Mouse (Mus musculus) liver, postnatal 0 days (tissue): ENCODE results near the gene Ell3. TPM values are rescaled to one million over a fixed set of nuclear protein-coding genes. Genes with fewer than 3 reads are reported as not detected.

ENCODE experiments used
- ATAC-seq: fragments of 200-750 bp; cut with Nextera tagmentation; 2 replicates; pipeline ENCODE4 v1.8.0; 2017; ENCODE audit warnings: mild to moderate bottlenecking, moderate library complexity
- DNase-seq: peaks from one replicate; pipeline ENCODE4 v3.0.0-alpha.2; 2016
- H3K27ac ChIP-seq: fragments of 300-500 bp; sonication (generic); 2 replicates; pipeline ENCODE4 v1.5.1; 2014; ENCODE audit warnings: antibody characterized with exemption, moderate library complexity, mild to moderate bottlenecking, low read depth
- H3K27me3 ChIP-seq: fragments of 300-500 bp; sonication (generic); 2 replicates; pipeline ENCODE4 v1.6.1; 2014; ENCODE audit warnings: low read length, control low read depth, mixed read lengths; ENCODE audit not compliant: insufficient read depth
- H3K36me3 ChIP-seq: fragments of 300-500 bp; sonication (generic); replicated peaks from 2 replicates; pipeline ENCODE4 v1.6.1; 2014; ENCODE audit warnings: mild to moderate bottlenecking, control low read depth, low read length, moderate library complexity, mixed read lengths; ENCODE audit not compliant: insufficient read depth
- H3K4me1 ChIP-seq: fragments of 300-500 bp; sonication (generic); 2 replicates; pipeline ENCODE4 v1.6.1; 2014; ENCODE audit warnings: antibody characterized with exemption, mild to moderate bottlenecking, control low read depth; ENCODE audit not compliant: insufficient read depth
- H3K4me2 ChIP-seq: fragments of 300-500 bp; sonication (generic); 2 replicates; pipeline ENCODE4 v1.6.1; 2014; ENCODE audit warnings: low read depth, mild to moderate bottlenecking, low read length, moderate library complexity, mixed read lengths
- H3K4me3 ChIP-seq: fragments of 300-500 bp; sonication (generic); 2 replicates; pipeline ENCODE4 v1.5.1; 2014; ENCODE audit warnings: low read depth, low read length
- H3K9ac ChIP-seq: fragments of 300-500 bp; sonication (generic); replicated peaks from 2 replicates; pipeline ENCODE4 v1.6.1; 2014; ENCODE audit warnings: mild to moderate bottlenecking, moderate library complexity
- H3K9me3 ChIP-seq: fragments of 300-500 bp; sonication (generic); 2 replicates; pipeline ENCODE4 v1.6.1; 2016; ENCODE audit warnings: mild to moderate bottlenecking, control low read depth, low read length, mixed read lengths
- CTCF ChIP-seq: sonication (generic); IDR thresholded peaks from 2 replicates; pipeline ENCODE4 v1.5.1; 2016; ENCODE audit warnings: antibody characterized with exemption, low read depth
- EP300 ChIP-seq: IDR thresholded peaks from 2 replicates; pipeline ENCODE4 v1.6.1; 2016; ENCODE audit warnings: antibody characterized with exemption, low read depth, mild to moderate bottlenecking
- WGBS: fragments of 180-500 bp; shearing (Covaris S2); extraction: QIAGEN DNeasy Blood & Tissue Kit; methylation state at CpG from one replicate; pipeline ENCODE4 v1.1.7; 2014; ENCODE audit not compliant: insufficient replicate concordance; 5-methylcytosine and 5-hydroxymethylcytosine counted together
- polyA plus RNA-seq: library from polyadenylated mRNA; unstranded; fragments of >200 nt; fragmentation: Nextera tagmentation; extraction: Ambion mirVana; gene quantifications from 2 replicates; pipeline ENCODE4 v1.2.1, GENCODE M21; 2015

Ell3 gene
- polyA plus RNA-seq, 1 experiment from 2014 or later: 1.9 TPM

DNA sequence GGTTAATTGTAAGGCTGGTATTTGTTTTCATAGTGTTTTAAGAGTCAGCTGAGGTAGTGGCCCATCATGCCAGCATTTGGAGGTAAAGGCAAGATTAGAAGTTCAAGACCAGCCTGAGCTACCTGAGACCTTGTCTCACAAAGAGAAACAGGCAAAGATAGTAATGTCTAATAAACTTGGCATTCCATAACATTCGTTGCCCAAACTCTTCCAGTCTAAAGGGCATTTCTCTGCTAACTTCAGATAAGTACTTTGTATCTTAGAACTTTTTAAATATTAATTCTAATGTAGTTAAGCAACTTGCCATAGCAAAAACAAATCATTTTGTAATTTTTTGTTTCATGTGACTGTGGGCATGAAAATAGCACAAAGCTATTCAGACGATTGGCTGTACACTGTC is 20.9 kb downstream of the Ell3 start:
- Histone ChIP-seq H3K4me2 (no peak overlapping the region), H3K36me3 (peaks cover 38% of the 10 kb centered on the region), H3K27ac (no peak overlapping the region), H3K9me3 (no peaks in the 10 kb centered on the region), H3K27me3 (no peaks in the 10 kb centered on the region), H3K4me1 (no peaks in the 10 kb centered on the region), H3K4me3 (no peak overlapping the region), H3K9ac (no peak overlapping the region)
- no peak for DNase-seq
- TF ChIP-seq CTCF (no peak), EP300 (no peak)
- 75% methylated on average over 2 of the region's 2 CpGs for WGBS
- no peak for ATAC-seq

DNA sequence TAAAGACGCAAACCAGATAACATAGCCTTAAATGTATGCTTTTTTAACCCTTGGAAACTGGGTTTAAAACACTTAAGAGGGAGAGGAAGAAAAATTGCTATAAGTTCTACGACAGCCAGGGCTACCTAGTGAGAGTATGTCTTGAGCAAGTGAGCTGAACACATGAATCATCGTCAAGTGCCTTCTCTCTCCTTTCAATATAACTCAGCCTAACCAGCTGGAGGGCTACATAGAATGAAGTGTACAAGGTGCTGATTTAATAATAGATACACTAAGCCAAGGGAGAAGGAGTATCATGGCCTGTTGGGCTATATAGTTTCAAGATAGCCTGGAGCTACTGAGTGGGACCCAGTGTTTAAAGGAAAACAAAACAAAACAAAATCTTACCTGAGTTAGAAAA is 25.6 kb downstream of the Ell3 start:
- ATAC-seq (no peak), DNase-seq (no peak)
- H3K4me2 ChIP-seq: no peak overlapping the region
- no peaks in the 10 kb centered on the region for H3K9me3 ChIP-seq
- no peak overlapping the region for H3K27ac ChIP-seq
- WGBS: 83% methylated on average over 3 of the region's 3 CpGs
- TF ChIP-seq EP300 (no peak), CTCF (no peak)
- H3K36me3 ChIP-seq: peaks cover 23% of the 10 kb centered on the region
- no peak overlapping the region for H3K4me3 ChIP-seq
- H3K9ac ChIP-seq: 0 out of 2 replicates have a peak overlapping the region, but pooled peaks have one; percentile 2
- peaks cover 25% of the 10 kb centered on the region for H3K4me1 ChIP-seq
- H3K27me3 ChIP-seq: no peaks in the 10 kb centered on the region

DNA sequence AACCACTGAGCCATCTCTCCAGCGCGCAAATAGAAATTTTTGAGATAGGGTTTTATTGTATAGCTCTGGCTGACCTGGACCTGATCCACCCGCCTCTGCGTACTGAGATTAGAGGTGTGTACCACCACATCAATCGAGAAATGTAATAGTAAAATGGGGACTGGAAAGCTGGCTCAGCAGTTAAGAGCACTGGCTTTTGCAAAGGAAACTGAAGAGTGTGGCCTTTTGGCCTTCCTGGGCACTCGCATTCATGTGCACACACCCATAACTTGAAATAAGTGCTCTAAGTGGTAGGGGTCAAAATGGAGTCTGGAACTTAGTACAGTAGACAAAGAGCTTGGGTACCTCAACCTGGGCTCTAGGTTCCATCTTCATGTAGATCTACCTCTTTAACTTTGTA is 27.7 kb downstream of the Ell3 start:
- Histone ChIP-seq H3K4me1 (peaks cover 31% of the 10 kb centered on the region), H3K27me3 (no peaks in the 10 kb centered on the region), H3K27ac (no peak overlapping the region), H3K9me3 (no peaks in the 10 kb centered on the region), H3K4me2 (0 out of 2 replicates have a peak overlapping the region, but pooled peaks have one; percentile 6), H3K36me3 (peaks cover 9% of the 10 kb centered on the region; the same call in 1 of the 2 replicates), H3K9ac (no peak overlapping the region; the same call in 1 of the 2 replicates), H3K4me3 (no peak overlapping the region)
- TF ChIP-seq EP300 (no peak), CTCF (no peak)
- 84% methylated on average over 6 of the region's 6 CpGs for WGBS
- DNase-seq (no peak), ATAC-seq (no peak)

DNA sequence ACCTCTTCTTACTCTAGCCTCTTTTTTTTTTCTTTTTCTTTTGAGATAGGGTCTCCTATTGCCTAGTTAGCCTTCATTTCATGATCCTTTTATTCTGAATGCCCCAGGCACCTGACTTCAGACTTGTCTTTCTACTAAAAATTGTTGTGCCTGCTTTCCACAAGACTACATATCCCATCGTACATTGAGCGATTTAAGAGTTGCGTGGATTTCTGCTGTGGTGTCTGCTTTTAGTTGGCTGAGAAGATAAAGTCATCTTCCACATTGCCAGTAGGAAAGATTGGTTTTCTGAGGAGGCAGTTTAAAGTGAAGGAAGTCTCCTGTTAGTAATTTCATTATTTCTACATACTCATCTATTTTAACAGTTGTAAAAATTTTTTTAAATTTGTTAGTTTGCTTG is 28.5 kb downstream of the Ell3 start:
- no peak for DNase-seq
- Histone ChIP-seq H3K27ac (no peak overlapping the region), H3K4me2 (peak overlapping the region; percentile 90), H3K27me3 (no peaks in the 10 kb centered on the region), H3K36me3 (peaks cover 9% of the 10 kb centered on the region; the same call in 1 of the 2 replicates), H3K9ac (no peak overlapping the region), H3K4me1 (peaks cover 31% of the 10 kb centered on the region), H3K9me3 (no peaks in the 10 kb centered on the region), H3K4me3 (0 out of 2 replicates have a peak overlapping the region, but pooled peaks have one; percentile 83)
- TF ChIP-seq CTCF (no peak), EP300 (no peak)
- WGBS: 59% methylated on average over 3 of the region's 3 CpGs
- ATAC-seq: no peak

DNA sequence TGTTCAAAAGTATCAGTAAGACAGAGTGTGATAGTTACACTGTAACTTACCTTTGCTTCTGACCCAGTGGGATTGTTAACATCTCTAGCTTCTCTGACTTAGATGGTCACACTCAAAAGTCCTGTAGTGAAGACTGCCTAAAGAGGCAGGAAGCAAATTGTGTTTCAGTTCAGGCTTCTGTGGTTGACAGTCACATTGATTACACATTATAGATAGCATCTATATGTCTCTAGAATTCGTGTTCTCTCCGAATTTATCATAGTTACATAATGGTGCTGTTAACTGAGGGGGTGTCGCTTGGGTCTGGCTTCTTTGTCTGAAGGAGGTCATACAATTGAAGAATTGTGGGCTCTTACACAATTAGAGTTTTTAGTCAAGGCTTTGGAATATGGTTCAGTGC is 29.0 kb downstream of the Ell3 start:
- no peak for ATAC-seq
- Histone ChIP-seq H3K36me3 (peaks cover 9% of the 10 kb centered on the region; the same call in 1 of the 2 replicates), H3K4me2 (peak overlapping the region; percentile 90), H3K9me3 (no peaks in the 10 kb centered on the region), H3K9ac (peak overlapping the region; percentile 90; the same call in 1 of the 2 replicates), H3K27me3 (no peaks in the 10 kb centered on the region), H3K4me3 (peak overlapping the region; percentile 83), H3K27ac (no peak overlapping the region), H3K4me1 (peaks cover 31% of the 10 kb centered on the region)
- DNase-seq: no peak
- WGBS: 23% methylated on average over 3 of the region's 3 CpGs
- no peak for TF ChIP-seq CTCF
- TF ChIP-seq EP300: no peak

DNA sequence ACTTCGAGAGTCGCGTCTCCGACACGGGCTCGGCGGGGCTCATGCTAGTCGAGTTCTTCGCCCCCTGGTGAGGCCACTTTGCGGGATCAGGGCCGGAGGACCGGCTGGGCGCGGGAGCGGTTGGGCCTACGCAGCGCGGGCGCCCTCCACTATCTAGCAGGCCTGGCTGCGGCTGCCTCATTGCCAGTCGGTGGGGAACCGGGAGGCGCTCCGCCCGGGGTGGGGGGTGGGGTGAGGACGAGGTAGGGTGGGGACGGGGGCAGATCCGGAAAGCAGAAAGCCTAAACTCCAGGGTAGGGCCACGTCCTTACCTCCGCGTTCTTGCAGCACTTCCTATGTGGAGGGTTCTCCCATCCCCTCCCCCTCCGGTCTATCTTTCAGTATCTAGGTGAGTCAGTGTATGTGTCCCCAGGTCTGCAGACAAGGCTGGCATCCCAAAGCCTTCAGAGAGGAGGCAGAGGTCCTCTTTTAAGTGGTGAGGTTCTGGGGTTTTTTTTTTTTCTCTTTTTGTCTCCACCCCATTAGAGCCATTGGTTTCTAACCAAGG is 29.9 kb downstream of the Ell3 start:
- Histone ChIP-seq H3K4me1 (peaks cover 31% of the 10 kb centered on the region), H3K36me3 (peaks cover 6% of the 10 kb centered on the region; the same call in 1 of the 2 replicates), H3K9me3 (no peaks in the 10 kb centered on the region), H3K4me3 (peak overlapping the region; percentile 83), H3K9ac (peak overlapping the region; percentile 90), H3K27me3 (no peaks in the 10 kb centered on the region), H3K27ac (peak overlapping the region; percentile 95), H3K4me2 (peak overlapping the region; percentile 90)
- under 1% methylated on average over 30 of the region's 32 CpGs for WGBS
- ATAC-seq (peak; percentile 47), DNase-seq (no peak)
- TF ChIP-seq CTCF (0 out of 2 replicates have a peak, but pooled peaks have one; percentile 1), EP300 (no peak)
